Mouse (Mus musculus) right cerebral cortex, postnatal 25 days (tissue): Measurements from ENCODE around the gene Rhot2.

Experiments
- DNase-seq: peaks from one replicate; pipeline ENCODE4 v3.0.0; 2022

The Rhot2 gene

GRCm38 (mm10) chr17:25844396-25844901, at the start of gene Rhot2:
Rhot2 (minus strand) TSS chr17:25844851.
- DNase-seq: peak; percentile 94

DNA sequence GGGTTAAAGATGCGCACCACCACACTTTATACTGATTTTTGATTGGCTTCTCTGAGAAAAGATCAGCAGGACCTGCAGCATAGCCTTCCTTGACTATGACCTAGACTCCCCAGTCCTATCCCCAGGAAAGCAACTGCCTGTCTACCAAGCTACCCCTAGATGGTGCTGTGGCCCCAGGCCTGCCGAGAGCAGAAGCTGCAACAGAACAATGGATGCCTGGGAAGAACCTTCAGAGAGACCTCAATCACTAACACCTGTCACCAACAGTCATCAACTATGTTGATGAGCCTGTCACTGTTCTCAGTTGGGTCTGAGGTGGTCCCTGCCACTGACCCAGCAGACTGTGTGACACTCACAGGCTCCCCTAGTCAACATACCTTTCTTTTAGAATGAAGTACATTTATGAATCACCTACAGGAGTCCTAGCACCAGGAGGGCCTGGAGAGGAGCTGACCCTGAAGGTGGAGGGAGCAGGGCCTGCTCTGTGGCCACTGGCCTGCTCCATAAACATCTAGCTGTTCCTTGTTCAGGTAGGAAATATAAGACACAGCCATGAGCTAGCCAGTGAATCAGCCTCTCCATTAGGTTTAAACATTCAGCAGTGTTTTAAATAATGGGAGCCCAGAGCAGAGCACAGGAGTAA, 49.4 kb upstream of the Rhot2 start:
- peak; percentile 61 for DNase-seq

DNA sequence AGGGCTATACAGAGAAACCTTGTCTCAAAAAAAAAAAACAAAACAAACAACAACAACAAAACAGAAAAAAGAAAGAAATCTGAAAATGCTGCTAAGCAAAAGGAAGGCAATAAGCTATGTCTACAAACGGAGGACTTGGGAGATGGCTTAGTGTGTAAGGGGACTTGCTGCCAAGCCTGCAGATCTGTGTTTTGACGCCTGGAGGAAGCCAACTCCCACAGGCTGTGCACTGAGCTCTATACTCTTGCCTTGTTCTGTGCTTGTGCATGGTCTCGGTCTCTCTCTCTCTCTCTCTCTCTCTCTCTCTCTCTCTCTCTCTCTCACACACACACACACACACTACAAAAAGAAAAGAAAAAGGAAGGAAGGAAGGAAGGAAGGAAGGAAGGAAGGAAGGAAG, 44.2 kb upstream of the Rhot2 start:
- DNase-seq: no peak

DNA sequence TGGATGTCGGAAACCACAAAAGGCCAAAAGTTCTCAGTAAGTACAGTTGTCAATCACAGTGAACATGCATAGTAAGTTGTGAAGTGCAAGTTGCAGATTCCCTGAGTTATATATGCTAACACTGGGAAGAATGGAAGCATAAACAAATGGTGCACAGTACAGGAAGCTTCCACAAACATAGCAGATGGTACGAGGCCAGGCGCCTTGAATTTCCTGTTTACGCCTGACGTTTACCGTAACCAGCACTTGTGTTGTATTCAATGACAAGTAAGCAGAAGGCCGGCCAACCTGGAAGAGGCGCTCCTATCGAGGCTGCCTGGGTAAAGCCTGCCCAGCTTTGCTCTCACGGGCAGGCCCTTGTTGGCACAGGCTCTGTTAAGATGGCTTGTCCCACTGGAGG, 42.8 kb upstream of the Rhot2 start:
- DNase-seq: no peak

GRCm38 (mm10) chr17:25886806-25887205, 42.2 kb upstream of the Rhot2 start:
- no peak for DNase-seq

GRCm38 (mm10) chr17:25885636-25886035, 41.0 kb upstream of the Rhot2 start:
- DNase-seq: no peak

GRCm38 (mm10) chr17:25883824-25884223, 39.2 kb upstream of the Rhot2 start:
- DNase-seq: no peak

DNA sequence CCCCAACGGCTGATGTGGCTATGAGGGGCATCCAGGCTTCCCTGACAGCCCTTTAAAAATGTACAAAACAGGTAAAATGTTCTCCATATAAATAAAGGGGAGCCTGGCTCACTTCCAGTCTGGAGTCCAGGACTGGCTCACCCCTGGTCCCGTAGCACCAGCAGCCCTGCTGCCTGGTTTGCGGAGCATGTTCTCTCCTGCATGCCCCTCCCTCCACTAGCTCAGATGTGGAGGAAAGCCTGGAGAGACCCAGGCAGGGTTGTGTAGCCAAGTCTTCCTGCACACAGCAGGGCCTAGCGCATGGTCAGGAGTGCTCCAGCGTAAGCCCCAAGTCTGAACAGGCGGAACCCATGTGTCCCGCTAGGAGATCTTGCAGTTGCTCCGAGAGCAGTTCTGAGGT, 38.6 kb upstream of the Rhot2 start:
- DNase-seq: no peak

- DNase-seq: no peak
Observed at GRCm38 (mm10) chr17:25882306-25882705, 37.7 kb upstream of the Rhot2 start.

DNA sequence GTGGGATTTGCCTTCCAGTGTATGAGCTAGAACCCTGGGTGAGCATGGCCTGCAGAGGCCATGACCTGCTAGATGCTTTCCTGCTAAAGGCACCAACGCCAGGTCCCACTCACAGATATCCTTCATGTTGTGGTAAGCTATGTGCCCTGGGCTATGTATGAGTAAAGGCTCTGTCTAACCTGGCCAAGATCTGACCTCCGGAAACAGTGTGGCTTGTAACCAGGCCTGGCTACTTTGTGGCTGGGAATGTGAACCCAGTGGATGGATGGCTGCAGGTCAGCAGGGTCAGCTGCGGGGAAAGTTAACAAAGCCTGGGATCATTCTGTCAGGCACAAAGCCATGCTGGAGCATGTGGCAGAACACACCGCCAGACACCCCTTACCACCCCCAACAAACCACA, 37.0 kb upstream of the Rhot2 start:
- no peak for DNase-seq

DNA sequence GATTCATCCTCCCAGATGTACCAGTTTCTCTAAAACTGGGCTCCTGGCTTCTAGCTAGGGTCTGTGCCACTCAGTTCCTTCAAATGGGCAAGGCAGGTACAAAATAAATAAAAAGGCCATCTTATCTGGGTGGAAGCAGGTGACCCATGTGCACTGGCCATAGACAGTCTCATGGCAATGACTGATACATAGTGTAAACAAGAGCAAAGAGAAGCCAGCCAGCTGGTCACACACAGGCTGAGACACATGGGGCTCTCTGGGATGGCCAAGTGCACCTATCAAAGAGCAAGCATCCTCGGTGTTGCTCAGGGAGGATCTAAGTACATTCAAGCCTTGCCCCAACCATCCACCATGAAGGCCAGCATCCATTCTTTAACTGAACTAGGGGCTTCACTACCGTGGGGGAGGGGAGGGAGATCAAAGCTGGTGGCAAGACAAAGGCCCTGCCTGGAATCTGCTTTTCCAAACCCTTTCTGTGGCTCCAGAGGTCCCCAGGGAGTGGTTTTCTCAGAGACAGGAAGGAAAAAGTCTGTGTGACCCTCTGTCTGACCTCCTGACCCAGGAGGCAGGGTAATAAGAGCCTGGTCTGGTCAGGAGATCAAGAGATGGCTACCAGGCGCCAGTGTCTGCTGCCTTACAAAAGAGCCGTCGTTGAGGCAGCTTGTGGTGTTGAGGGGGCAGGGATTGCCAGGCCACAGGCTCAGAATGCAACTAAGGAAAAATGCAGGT, 36.4 kb upstream of the Rhot2 start:
- no peak for DNase-seq

DNA sequence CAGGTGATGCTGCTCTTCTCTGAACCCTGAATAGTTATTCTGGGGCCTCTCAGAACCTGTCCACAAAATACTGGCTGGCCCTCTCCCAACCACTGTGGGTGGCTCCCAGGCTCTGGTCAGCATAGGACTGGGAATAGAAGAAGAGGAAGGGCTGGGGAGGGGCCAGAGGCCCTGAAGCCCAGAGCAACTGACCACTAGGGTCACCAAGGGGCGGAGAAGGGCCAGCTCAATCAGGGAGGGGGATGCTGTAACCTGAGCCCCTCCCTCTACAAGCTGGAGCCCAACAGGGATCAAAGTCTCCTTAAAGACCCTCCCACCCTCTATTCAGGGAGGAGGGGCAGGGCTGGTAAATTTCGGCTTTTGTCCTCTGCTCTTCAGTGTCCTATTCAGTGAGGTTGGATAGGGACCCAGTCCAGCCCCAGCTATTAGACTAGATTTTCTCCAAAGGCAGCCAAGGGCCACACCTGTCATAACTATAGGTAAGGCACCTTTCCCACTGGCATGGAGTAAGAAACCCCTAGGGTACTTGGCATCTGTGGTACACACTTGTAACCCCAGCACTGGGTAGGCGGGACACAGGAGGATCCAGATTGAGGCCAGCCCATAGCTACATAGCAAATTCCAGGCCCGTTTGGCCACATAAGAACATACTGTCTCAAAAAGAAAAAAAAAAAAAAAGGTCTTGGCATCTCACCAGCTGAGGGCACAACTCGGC, 35.7 kb upstream of the Rhot2 start, which contains the start of gene Wfikkn1:
TSS of gene Wfikkn1 (minus strand) at position 663 of the 715 bp plus-strand sequence.
- no peak for DNase-seq

GRCm38 (mm10) chr17:25879750-25880149, 35.1 kb upstream of the Rhot2 start:
- no peak for DNase-seq

DNA sequence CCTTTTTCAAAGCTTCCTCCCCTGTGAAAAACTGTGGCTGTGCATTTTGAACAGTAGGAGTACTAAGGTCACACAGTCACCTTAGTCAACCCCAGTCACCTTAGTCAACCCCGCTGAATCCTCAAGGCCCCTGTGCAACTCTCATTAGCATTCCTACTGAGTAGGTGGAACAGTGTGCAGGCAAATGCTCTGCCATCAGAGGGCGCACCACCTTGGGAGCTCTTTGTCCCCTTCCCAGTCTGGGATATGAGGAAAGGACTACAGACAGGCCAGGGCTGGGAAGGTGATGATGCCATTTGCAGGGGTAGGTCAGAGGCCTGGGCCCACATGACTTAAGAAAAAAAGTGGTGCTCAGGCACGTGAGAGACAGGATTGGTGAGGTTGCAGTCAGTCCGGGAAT, 34.6 kb upstream of the Rhot2 start:
- no peak for DNase-seq

GRCm38 (mm10) chr17:25878611-25879180, 34.0 kb upstream of the Rhot2 start:
- no peak for DNase-seq

DNA sequence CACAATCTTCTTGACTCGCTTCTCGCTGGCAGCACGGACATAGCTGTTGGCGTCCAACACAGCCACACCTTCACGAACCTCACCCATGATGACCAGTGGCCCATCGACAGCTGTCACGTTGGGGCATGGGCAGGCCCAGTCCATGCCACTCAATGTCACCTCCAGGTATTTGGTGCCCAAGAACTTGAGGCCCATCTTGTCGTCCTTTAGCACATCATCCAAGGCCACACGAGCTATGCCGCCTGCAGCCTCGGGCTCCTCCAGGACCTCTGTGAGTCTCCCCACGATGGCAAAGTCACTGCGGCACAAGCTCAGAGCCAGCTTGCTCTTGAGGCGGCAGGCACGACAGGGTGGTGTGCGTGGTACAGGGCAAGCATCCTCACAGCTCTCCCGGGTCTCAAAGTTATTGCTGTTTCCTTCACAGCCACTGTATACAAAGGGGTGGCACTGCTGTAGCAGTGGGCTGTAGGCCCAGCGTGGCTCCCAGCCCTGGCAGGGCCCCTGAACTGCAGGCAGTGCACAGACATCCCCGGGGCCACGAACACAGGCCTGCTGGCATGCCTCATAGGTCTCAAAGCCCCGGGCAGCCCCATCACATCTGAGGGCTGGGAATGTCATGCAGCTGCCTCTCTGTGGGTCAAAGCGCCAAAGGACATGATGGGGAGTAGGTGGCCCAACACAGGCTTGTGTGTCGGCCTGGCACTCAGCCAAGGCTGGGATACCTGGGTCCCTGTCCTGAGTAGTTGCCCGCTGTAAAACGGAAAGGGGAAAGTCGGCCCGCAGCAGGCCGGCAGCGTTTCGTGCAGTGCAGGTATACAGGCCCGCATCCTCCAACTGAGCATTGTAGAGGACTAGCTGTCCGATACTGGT, 33.3 kb upstream of the Rhot2 start:
- DNase-seq: no peak

- DNase-seq: no peak
Observed at GRCm38 (mm10) chr17:25877025-25877424, 32.4 kb upstream of the Rhot2 start.

DNA sequence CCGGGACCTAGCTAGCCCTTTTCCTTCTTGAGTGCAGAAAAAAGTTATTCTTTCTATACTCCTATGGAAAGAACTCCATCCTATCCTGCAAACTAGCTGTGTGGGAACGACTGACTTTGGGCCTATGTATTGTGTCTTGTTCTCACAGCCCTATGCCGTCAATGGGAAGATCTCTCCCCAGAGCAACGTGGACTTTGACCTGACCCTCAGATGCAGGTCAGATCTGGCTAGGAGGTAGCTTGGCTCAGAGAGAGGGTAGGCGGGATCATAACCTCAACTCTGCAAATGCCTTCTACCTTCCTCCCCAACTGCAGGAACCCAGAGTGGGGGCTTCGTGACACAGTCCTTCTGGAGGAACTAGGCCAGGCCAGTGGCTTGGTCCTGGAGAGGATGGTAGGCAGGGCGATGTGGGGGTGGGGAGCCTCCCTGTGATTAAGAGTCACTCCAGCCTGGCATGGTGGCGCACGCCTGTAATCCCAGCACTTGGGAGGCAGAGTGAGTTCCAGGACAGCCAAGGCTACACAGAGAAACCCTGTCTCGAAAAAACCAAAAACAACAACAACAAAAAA, 31.8 kb upstream of the Rhot2 start:
- DNase-seq: no peak

DNA sequence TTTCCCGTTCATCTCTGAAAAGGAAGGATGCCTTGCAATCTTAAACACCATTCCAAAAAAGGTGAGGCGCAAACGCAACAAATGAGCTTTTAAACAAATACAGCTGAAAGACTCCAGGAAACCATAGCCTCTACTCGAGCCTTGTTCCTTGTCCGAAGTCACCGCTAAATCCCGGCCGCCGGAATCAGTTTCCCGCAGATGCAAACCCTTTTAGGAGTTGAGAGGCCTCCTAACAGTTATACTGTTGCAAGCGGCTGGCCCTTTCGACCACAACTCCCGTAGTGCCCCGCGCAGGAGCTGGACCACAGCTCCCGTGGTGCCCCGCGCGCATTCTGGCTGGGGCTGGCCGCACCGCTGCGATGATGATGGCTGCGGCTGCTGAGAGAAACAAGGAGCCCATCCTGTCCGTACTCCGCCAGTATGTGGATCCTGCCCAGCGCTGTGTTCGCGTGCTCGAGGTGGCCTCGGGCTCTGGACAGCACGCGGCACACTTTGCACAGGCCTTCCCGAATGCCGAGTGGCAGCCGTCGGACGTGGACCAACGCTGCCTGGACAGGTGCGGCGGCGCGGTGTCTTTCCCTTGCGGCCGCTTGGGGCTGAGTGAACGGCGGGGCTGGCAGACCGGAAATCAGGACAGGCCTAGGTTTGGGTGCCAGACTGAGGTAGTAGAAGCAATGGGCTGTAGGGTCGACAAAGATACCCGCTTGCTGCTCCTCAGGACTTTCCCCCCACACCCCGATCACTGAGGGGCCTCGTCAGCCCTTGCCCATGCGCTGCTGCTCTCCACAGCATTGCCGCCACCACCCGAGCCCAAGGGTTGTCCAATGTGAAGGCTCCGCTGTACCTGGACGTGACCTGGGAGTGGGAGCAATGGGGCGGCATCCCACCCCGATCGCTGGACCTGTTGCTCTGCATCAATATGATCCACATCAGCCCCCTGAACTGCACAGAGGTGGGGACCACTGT, 30.8 kb upstream of the Rhot2 start:
- peak; percentile 91 for DNase-seq

DNA sequence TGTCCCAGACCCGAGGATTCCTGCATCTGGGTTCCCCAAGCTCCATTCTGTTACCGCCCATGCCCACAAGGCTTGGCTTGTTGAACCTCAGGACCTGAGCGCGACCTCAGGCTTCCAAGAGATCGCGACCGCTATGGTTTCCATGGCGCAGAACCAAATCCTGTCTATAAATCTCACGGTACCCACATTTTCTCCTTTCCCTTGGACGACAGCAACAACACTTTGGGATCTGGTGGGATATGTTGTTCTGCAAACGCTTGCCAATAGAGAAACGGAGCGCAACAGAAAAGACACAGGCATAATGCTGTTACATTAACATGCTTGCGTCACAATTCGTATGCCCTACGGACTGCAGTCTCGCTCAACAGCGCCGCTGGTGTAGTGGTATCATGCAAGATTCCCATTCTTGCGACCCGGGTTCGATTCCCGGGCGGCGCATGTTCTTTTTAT, 30.1 kb upstream of the Rhot2 start, which contains the start of gene Mettl26:
TSS of gene Mettl26 (plus strand) at position 354 of the 450 bp plus-strand sequence.
- DNase-seq: peak; percentile 93
